Mouse (Mus musculus) layer of hippocampus, adult 9-11 months (tissue): ENCODE measurements at regions not wholly inside any gene's neighbourhood (a gene's known extent, or its start where the extent isn't known, plus 50 kb on each side); places are given as distances from the start of the nearest gene placed in this dataset.

ENCODE experiments used
- DNase-seq: peaks from one replicate; pipeline ENCODE4 v3.0.0; 2022

GRCm38 (mm10) chr4:124223646-124224500 is 306.1 kb upstream of the 4930535I16Rik start:
- no peak for DNase-seq

- DNase-seq: no peak
These were observed 303.9 kb upstream of the 4930535I16Rik start for GRCm38 (mm10) chr4:124221736-124222135.

GRCm38 (mm10) chr4:124217206-124217605 is 299.4 kb upstream of the 4930535I16Rik start:
- peak; percentile 31 for DNase-seq

GRCm38 (mm10) chr4:124216351-124216750 is 298.5 kb upstream of the 4930535I16Rik start:
- DNase-seq: no peak

- no peak for DNase-seq
These were observed 297.3 kb upstream of the 4930535I16Rik start for GRCm38 (mm10) chr4:124215077-124215476.

GRCm38 (mm10) chr4:124210103-124210502 is 292.3 kb upstream of the 4930535I16Rik start:
- peak; percentile 47 for DNase-seq

GRCm38 (mm10) chr4:124206480-124206879 is 288.7 kb upstream of the 4930535I16Rik start:
- peak; percentile 70 for DNase-seq

GRCm38 (mm10) chr4:124203736-124204135 is 285.9 kb upstream of the 4930535I16Rik start:
- no peak for DNase-seq

GRCm38 (mm10) chr4:124199884-124200844 is 282.3 kb upstream of the 4930535I16Rik start:
- no peak for DNase-seq

- DNase-seq: peak; percentile 68
These were observed 281.0 kb upstream of the 4930535I16Rik start for GRCm38 (mm10) chr4:124198832-124199231.

- DNase-seq: no peak
These were observed 278.9 kb upstream of the 4930535I16Rik start for GRCm38 (mm10) chr4:124196711-124197110.

GRCm38 (mm10) chr4:124193059-124193721 is 275.4 kb upstream of the 4930535I16Rik start:
- DNase-seq: peak; percentile 21

- DNase-seq: peak; percentile 41
These were observed 273.0 kb upstream of the 4930535I16Rik start for GRCm38 (mm10) chr4:124190775-124191174.

GRCm38 (mm10) chr4:124189993-124190385 is 272.2 kb upstream of the 4930535I16Rik start:
- DNase-seq: no peak

- DNase-seq: peak; percentile 32
These were observed 271.6 kb upstream of the 4930535I16Rik start for GRCm38 (mm10) chr4:124189352-124189992.

GRCm38 (mm10) chr4:124187108-124187507 is 269.3 kb upstream of the 4930535I16Rik start:
- no peak for DNase-seq

- no peak for DNase-seq
These were observed 263.5 kb upstream of the 4930535I16Rik start for GRCm38 (mm10) chr4:124181335-124181734.

- DNase-seq: no peak
These were observed 260.7 kb upstream of the 4930535I16Rik start for GRCm38 (mm10) chr4:124178401-124179018.

GRCm38 (mm10) chr4:124175531-124175930 is 257.7 kb upstream of the 4930535I16Rik start:
- peak; percentile 39 for DNase-seq

GRCm38 (mm10) chr4:124154627-124155026 is 236.8 kb upstream of the 4930535I16Rik start:
- no peak for DNase-seq

- no peak for DNase-seq
These were observed 232.1 kb upstream of the 4930535I16Rik start for GRCm38 (mm10) chr4:124149771-124150451.
